Mouse (Mus musculus) brain, embryonic 14.5 days (tissue): ENCODE data around the gene Myo10. TPM values are rescaled to one million over a fixed set of nuclear protein-coding genes. Genes with fewer than 3 reads are reported as not detected.
A peak's percentile ranks its signal among the peaks of the same experiment; 100 is the strongest.

ENCODE experiments used
- DNase-seq: peaks from one replicate; pipeline ENCODE4 v3.0.0-alpha.2; 2011; ENCODE audit warnings: low read depth
- CTCF ChIP-seq: fragments of 200-500 bp; IDR thresholded peaks from 2 replicates; pipeline ENCODE4 v1.5.1; 2012; ENCODE audit warnings: inconsistent platforms, mild to moderate bottlenecking, moderate library complexity, borderline replicate concordance; ENCODE audit not compliant: insufficient read depth, insufficient read length; ENCODE audit errors: extremely low read depth
- POLR2A ChIP-seq: fragments of 200-500 bp; IDR thresholded peaks from 2 replicates; pipeline ENCODE4 v1.6.1; 2012; ENCODE audit warnings: mild to moderate bottlenecking, inconsistent platforms, borderline replicate concordance; ENCODE audit not compliant: poor library complexity, insufficient read depth, insufficient read length, severe bottlenecking; ENCODE audit errors: extremely low read depth
- polyA plus RNA-seq: library from polyadenylated mRNA; depleted of rRNA; stranded (reverse); fragments of >200 nt; gene quantifications from 2 replicates; pipeline ENCODE4 v1.2.3, GENCODE M21; 2012

Gene Myo10
- polyA plus RNA-seq, 1 experiment = 33.7 TPM

DNA sequence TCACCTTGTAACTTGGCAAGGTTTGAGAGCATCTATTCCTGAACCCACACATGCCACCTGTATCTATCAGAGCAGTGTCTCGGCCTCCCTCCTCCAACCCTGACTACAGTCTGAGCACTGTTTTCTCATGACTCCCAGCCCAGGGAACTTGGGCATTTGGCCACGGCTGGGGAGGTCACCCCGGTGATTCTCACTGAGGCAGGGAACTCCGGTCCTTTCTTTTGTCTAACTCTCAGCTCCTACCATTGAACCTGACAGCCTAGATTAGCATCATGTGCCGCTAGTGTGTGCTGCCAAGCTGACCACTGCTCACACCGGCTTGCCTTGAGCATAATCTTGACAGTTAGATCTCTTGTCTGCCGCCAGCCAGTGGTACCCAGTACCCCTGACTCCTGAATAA lies 140.8 kb downstream of the Myo10 start:
- no peak for DNase-seq
- TF ChIP-seq POLR2A = no peak
- TF ChIP-seq CTCF = no peak

DNA sequence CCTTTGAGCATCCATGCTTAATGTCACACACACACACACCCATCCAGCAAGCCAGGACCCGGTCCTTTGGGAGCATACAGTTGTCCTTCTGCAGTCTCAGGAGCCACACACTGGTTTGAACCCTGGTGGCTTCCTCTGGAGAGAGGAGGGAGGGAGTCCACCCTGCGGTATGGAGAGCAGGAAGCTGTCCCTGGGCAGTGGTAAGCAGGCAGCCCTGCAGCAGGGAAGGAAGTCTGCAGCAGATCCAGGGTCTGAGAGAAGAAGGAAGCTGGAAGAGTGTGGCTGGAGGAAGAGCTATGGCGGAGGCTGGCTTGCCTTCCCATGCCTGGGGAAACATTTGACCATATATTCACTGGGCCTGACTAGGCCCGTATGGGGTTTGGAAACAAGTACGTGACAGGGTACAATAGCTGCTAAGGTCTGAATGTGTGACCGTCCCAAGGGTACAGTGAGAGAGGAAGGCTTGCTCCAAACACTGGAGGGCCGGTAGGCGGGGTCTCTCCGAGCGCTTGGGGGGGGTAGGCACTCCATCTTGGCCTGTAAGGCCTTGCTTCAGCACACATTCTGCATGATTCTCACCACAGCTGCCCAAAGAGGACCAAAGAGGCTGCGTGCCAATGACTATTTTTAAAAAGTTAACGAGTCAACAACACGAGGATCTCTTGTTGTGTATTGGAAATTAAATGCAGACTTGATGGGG lies 142.5 kb downstream of the Myo10 start:
- DNase-seq = no peak
- TF ChIP-seq CTCF (no peak), POLR2A (no peak)

DNA sequence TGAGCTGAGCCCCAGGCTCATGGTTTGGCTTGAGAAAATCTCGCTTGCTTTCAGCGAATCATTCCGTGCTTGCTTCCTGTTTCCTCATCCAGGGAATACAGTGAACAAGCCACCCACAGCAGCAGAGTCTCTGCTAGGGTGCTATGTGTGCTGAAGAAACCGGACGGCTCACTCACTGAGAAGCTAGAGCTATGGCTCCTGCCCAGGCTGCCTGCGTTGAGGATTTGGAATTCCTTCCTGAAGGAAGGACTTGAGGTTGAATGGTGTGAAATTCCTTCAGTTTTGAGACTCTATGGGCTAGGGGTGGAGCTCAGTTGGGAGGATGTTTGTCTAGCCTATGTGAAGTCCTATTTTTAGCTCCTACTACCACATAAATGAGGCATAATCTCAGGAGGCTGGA lies 145.5 kb downstream of the Myo10 start:
- no peak for DNase-seq
- TF ChIP-seq CTCF (no peak), POLR2A (no peak)

DNA sequence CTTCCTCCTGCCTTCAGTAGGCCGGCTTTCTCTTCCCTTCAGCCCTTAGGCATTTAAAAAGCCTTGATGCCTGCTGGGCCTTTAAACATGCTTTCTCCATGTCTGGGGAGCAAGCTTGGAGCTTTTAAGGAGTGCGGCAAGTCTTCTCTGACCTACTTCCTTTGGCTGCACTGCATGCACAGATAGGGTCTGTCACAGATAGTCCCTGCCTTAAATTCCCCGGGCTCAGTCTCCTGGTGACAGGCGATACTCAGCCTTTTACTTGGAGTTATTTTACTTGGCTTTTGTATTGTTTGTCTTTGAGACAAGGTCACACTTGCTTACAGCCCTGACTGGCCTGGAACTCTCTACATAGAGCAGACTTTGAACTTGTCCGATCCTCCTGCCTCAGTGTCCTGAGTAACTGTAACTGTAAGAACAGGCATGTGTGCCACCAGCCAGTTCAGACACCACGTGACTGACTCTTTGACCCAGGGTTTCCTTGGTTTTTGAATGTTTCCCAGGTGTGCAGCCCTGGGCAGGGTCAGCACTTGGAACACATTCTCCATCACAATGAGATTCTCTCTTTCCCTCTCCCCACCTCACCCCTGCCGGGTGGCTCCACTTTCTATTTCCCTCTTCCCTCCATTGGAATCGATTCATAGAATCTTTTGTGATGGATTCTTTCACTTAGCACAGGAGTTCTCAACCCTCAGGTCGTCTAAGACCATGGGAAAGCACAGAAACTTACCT lies 147.4 kb downstream of the Myo10 start:
- TF ChIP-seq CTCF (no peak), POLR2A (no peak)
- DNase-seq = no peak

DNA sequence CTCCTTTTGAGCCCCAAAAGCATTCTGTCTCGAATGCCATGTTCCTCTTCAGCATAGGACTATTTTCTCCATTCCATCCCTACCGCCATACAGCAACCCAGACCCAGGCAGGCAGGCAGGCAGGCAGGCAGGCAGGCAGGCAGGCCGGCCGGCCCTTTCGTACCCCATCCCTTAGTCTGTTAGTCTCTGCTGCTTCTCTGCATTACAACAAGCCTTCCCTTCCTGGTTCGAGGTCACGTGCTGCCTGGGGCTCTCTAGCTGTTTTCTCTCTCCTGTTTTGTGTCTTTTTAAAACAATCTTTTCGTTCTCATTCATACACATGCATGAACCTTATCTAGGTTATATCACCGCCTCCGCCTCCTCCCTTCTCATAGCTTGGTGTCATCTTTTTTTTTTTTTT lies 149.5 kb downstream of the Myo10 start:
- DNase-seq = no peak
- no peak for TF ChIP-seq POLR2A

DNA sequence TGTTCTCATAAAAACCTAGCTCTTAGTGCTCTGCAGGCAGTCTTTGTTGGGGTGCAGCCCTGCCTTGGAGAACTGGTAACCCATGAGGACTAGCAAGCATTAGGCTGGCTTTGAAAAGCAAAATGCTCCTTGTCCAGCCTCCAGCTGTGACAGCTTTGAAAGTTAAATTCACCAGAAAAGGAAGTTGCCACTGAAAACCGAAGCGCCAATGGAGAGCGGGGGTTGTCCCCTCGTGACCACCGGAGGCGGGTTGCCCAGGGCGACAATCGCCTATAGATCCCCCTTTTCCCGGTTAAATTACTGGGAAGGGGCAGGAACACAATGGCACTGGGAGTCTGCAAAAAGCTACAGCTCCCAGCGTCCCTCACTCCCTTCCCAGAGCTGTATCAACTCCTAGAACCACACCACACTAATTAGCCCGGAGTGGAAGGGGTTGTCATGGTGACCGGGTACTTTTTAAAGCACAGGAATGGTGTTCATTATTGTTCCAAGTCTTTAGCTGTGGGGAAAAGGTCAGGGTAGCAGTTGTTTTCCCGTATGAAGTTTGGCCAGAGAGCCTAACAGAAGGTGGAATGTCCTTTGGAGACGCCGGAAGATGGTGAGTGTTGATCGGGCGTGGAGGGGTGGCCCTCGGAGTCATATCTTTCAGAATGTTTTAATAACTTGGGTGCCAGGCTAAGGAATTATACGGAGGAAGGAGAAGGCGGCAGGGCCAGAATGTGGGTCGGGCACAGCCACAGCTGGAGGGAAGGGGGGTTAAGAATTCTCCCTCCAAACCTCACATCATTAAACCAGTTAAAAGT lies 151.6 kb downstream of the Myo10 start:
- DNase-seq = peak; percentile 98
- TF ChIP-seq CTCF = no peak
- no peak for TF ChIP-seq POLR2A

DNA sequence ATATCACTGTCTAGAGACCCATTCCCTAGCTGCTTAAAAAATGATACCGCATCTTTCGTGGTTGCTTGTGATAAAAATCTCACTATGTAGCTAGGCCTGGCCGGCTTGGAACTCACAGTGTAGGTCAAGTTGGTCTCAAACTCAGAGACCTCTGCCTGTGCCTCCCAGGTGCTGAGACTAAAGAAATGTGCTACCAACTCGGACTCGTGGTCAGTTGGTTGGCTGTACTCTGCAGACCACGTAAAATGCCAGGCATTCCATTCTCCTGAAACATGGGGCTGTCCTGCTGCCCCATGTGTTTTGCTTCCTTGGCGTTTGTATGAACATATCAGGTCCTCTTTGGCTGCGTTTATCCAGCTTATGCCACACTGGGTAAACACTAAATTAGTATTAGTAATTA lies 156.6 kb downstream of the Myo10 start:
- DNase-seq = no peak
- TF ChIP-seq CTCF (no peak), POLR2A (no peak)

DNA sequence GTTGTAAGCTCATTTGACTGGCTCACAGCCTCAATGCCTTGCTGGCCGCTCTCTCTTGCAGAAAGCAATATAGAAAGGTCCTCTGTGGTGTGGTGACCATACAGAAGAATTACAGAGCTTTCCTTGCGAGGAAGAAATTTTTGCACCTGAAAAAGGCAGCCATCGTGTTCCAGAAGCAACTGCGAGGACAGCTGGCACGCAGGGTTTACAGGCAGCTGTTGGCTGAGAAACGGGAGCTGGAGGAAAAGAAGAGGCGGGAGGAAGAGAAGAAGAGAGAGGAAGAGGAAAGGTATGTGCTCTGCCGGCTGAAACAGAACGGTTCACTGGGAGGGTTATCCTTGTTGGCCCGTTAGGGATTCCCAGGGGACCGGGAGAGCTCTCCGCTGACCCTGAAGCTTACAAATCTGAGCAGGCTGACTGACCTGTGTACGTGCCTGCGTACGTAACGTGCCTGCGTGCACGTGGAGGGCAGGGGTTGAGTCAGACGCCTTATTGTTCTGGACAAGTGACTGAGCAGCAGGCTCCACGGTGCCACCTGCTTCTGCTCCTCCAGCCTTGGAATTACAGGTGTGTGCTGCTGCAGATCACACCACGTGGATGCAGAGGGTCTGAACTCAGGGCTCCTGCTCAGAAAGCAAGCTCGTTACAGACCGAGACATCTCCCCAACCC lies 157.3 kb downstream of the Myo10 start:
- TF ChIP-seq CTCF (no peak), POLR2A (no peak)

DNA sequence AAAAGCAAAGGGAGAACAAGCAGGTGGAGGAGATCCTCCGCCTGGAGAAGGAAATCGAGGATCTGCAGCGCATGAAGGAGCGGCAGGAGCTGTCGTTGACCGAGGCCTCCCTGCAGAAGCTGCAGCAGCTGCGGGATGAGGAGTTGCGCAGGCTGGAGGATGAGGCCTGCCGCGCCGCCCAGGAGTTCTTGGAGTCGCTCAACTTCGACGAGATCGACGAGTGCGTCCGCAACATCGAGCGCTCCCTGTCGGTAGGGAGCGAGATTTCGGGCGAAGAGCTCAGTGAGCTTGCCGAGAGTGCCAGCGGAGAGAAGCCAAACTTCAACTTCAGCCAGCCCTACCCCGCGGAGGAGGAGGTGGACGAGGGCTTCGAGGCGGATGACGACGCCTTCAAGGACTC lies 158.7 kb downstream of the Myo10 start:
- DNase-seq = no peak
- TF ChIP-seq CTCF (no peak), POLR2A (no peak)

More for the DNA sequence above, 157.3 kb downstream of the Myo10 start:
- no peak for DNase-seq

DNA sequence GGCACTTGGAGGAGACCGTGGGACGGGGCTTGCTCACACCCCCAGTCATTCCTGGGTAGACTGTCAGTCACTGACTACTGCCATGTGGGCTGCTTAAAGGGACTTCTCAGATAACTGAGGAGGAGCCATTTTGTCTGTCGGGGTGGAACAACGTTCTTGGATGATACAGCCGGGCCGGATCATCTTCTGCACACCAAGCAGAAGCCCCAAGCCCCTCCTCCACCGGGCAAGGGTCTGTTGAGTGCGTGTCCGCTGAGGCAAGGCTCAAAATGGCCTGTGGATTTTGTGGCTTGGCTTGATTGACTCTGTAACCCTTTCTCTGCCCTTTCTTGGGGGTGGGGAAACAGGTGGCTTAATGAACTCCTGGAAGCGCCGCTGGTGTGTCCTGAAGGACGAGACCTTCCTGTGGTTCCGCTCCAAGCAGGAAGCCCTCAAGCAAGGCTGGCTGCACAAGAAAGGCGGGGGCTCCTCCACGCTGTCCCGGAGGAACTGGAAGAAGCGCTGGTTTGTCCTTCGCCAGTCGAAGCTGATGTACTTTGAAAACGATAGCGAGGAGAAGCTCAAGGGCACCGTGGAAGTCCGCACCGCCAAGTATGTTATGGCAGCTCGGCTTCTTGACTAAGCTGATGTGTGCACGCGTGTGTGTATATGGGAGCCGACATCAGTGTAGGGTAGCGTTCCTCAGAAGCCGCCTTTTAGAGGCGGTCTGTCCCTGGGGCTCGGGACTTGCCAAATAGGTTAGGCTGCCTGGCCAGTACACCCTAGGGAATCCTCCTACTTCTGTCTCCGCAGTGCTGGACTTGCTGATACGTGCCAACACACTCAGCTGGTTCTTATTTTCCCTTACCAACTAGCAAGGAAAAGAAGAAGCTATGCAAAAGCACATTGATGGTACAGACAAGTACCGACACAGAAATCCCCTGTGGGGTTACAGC lies 163.4 kb downstream of the Myo10 start:
- DNase-seq = no peak

More for the DNA sequence above, 163.4 kb downstream of the Myo10 start:
- TF ChIP-seq POLR2A = no peak
- no peak for TF ChIP-seq CTCF
